Mouse (Mus musculus): ENCODE measurements at regions not wholly inside any gene's neighbourhood (a gene's known extent, or its start where the extent isn't known, plus 50 kb on each side); places are given as distances from the start of the nearest gene placed in this dataset.

- Histone ChIP-seq H3K36me3 (replicated peaks; ENCODE audit: insufficient read depth, low read length) (no peaks in the 10 kb centered on the region), H3K27ac (ENCODE audit: low read depth) (no peak overlapping the region)
- no peak for ATAC-seq
Measured at GRCm38 (mm10) chr11:112303091-112303490, 478.9 kb upstream of the Sox9 start.

GRCm38 (mm10) chr11:112325850-112326249 is 456.2 kb upstream of the Sox9 start:
- Histone ChIP-seq H3K4me2 (ENCODE audit: low read depth, low read length) (no peak overlapping the region), H3K4me3 (ENCODE audit: low read depth, low read length) (no peak overlapping the region), H3K27ac (ENCODE audit: low read depth) (no peak overlapping the region), H3K9ac (replicated peaks) (no peak overlapping the region), H3K36me3 (replicated peaks; ENCODE audit: insufficient read depth, low read length) (no peaks in the 10 kb centered on the region), H3K9me3 (ENCODE audit: low read length) (no peaks in the 10 kb centered on the region), H3K4me1 (ENCODE audit: insufficient read depth) (no peaks in the 10 kb centered on the region), H3K27me3 (ENCODE audit: insufficient read depth, low read length) (no peaks in the 10 kb centered on the region)
- no peak for DNase-seq
- no peak for TF ChIP-seq EP300 (IDR thresholded peaks at IDR 0.05; ENCODE audit: low read depth)
- ATAC-seq = no peak
- 83% methylated on average over 4 of the region's 4 CpGs for WGBS (ENCODE audit: insufficient replicate concordance)

More at GRCm38 (mm10) chr11:112303091-112303490, 478.9 kb upstream of the Sox9 start:
- H3K27me3 ChIP-seq (ENCODE audit: insufficient read depth, low read length) = no peaks in the 10 kb centered on the region
- H3K4me2 ChIP-seq (ENCODE audit: low read depth, low read length) = no peak overlapping the region
- TF ChIP-seq CTCF (IDR thresholded peaks at IDR 0.05; ENCODE audit: low read depth) = no peak
- TF ChIP-seq EP300 (IDR thresholded peaks at IDR 0.05; ENCODE audit: low read depth) = no peak
- no peaks in the 10 kb centered on the region for H3K4me1 ChIP-seq (ENCODE audit: insufficient read depth)
- H3K9me3 ChIP-seq (ENCODE audit: low read length) = no peaks in the 10 kb centered on the region
- DNase-seq = no peak
- no peak overlapping the region for H3K9ac ChIP-seq (replicated peaks)
- H3K4me3 ChIP-seq (ENCODE audit: low read depth, low read length) = no peak overlapping the region
- WGBS (ENCODE audit: insufficient replicate concordance) = 47% methylated on average over 2 of the region's 2 CpGs

GRCm38 (mm10) chr11:112327606-112328005 is 454.4 kb upstream of the Sox9 start:
- H3K27me3 ChIP-seq (ENCODE audit: insufficient read depth, low read length) = no peaks in the 10 kb centered on the region
- H3K9me3 ChIP-seq (ENCODE audit: low read length) = no peaks in the 10 kb centered on the region
- no peak overlapping the region for H3K9ac ChIP-seq (replicated peaks)
- H3K4me2 ChIP-seq (ENCODE audit: low read depth, low read length) = no peak overlapping the region
- TF ChIP-seq CTCF (IDR thresholded peaks at IDR 0.05; ENCODE audit: low read depth) (no peak), EP300 (IDR thresholded peaks at IDR 0.05; ENCODE audit: low read depth) (no peak)
- ATAC-seq (no peak), DNase-seq (no peak)
- no peak overlapping the region for H3K4me3 ChIP-seq (ENCODE audit: low read depth, low read length)
- no peaks in the 10 kb centered on the region for H3K36me3 ChIP-seq (replicated peaks; ENCODE audit: insufficient read depth, low read length)
- 70% methylated on average over 4 of the region's 4 CpGs for WGBS (ENCODE audit: insufficient replicate concordance)
- H3K27ac ChIP-seq (ENCODE audit: low read depth) = no peak overlapping the region
- no peaks in the 10 kb centered on the region for H3K4me1 ChIP-seq (ENCODE audit: insufficient read depth)

GRCm38 (mm10) chr11:112345133-112345532 is 436.9 kb upstream of the Sox9 start:
- Histone ChIP-seq H3K4me2 (ENCODE audit: low read depth, low read length) (no peak overlapping the region), H3K4me3 (ENCODE audit: low read depth, low read length) (no peak overlapping the region), H3K9me3 (ENCODE audit: low read length) (no peaks in the 10 kb centered on the region), H3K27ac (ENCODE audit: low read depth) (no peak overlapping the region), H3K36me3 (replicated peaks; ENCODE audit: insufficient read depth, low read length) (no peaks in the 10 kb centered on the region), H3K9ac (replicated peaks) (no peak overlapping the region), H3K27me3 (ENCODE audit: insufficient read depth, low read length) (no peaks in the 10 kb centered on the region), H3K4me1 (ENCODE audit: insufficient read depth) (no peaks in the 10 kb centered on the region)
- ATAC-seq = no peak
- DNase-seq = no peak
- 33% methylated on average over 6 of the region's 6 CpGs for WGBS (ENCODE audit: insufficient replicate concordance)
- no peak for TF ChIP-seq EP300 (IDR thresholded peaks at IDR 0.05; ENCODE audit: low read depth)
- no peak for TF ChIP-seq CTCF (IDR thresholded peaks at IDR 0.05; ENCODE audit: low read depth)

GRCm38 (mm10) chr11:112345586-112345985 is 436.4 kb upstream of the Sox9 start:
- TF ChIP-seq CTCF (IDR thresholded peaks at IDR 0.05; ENCODE audit: low read depth) (no peak), EP300 (IDR thresholded peaks at IDR 0.05; ENCODE audit: low read depth) (no peak)
- no peaks in the 10 kb centered on the region for H3K9me3 ChIP-seq (ENCODE audit: low read length)
- DNase-seq (no peak), ATAC-seq (no peak)
- no peak overlapping the region for H3K27ac ChIP-seq (ENCODE audit: low read depth)
- H3K9ac ChIP-seq (replicated peaks) = no peak overlapping the region
- no peak overlapping the region for H3K4me2 ChIP-seq (ENCODE audit: low read depth, low read length)
- no peaks in the 10 kb centered on the region for H3K36me3 ChIP-seq (replicated peaks; ENCODE audit: insufficient read depth, low read length)
- WGBS (ENCODE audit: insufficient replicate concordance) = 44% methylated on average over 3 of the region's 3 CpGs
- H3K4me1 ChIP-seq (ENCODE audit: insufficient read depth) = no peaks in the 10 kb centered on the region
- H3K27me3 ChIP-seq (ENCODE audit: insufficient read depth, low read length) = no peaks in the 10 kb centered on the region
- H3K4me3 ChIP-seq (ENCODE audit: low read depth, low read length) = no peak overlapping the region

- Histone ChIP-seq H3K27me3 (ENCODE audit: insufficient read depth, low read length) (no peaks in the 10 kb centered on the region), H3K27ac (ENCODE audit: low read depth) (no peak overlapping the region), H3K9ac (replicated peaks) (no peak overlapping the region), H3K36me3 (replicated peaks; ENCODE audit: insufficient read depth, low read length) (no peaks in the 10 kb centered on the region), H3K4me2 (ENCODE audit: low read depth, low read length) (no peak overlapping the region), H3K4me1 (ENCODE audit: insufficient read depth) (no peaks in the 10 kb centered on the region), H3K9me3 (ENCODE audit: low read length) (no peaks in the 10 kb centered on the region), H3K4me3 (ENCODE audit: low read depth, low read length) (no peak overlapping the region)
- TF ChIP-seq CTCF (IDR thresholded peaks at IDR 0.05; ENCODE audit: low read depth) = no peak
- no peak for TF ChIP-seq EP300 (IDR thresholded peaks at IDR 0.05; ENCODE audit: low read depth)
- DNase-seq (no peak), ATAC-seq (no peak)
- WGBS (ENCODE audit: insufficient replicate concordance) = 83% methylated on average over 3 of the region's 3 CpGs
Measured at GRCm38 (mm10) chr11:112346089-112346488, 435.9 kb upstream of the Sox9 start.

- DNase-seq = no peak
- no peak overlapping the region for H3K4me3 ChIP-seq (ENCODE audit: low read depth, low read length)
- TF ChIP-seq CTCF (IDR thresholded peaks at IDR 0.05; ENCODE audit: low read depth) = no peak
- TF ChIP-seq EP300 (IDR thresholded peaks at IDR 0.05; ENCODE audit: low read depth) = no peak
- WGBS (ENCODE audit: insufficient replicate concordance) = 71% methylated on average over 7 of the region's 7 CpGs
- H3K9ac ChIP-seq (replicated peaks) = no peak overlapping the region
- no peaks in the 10 kb centered on the region for H3K9me3 ChIP-seq (ENCODE audit: low read length)
- no peaks in the 10 kb centered on the region for H3K4me1 ChIP-seq (ENCODE audit: insufficient read depth)
- ATAC-seq = no peak
- no peaks in the 10 kb centered on the region for H3K36me3 ChIP-seq (replicated peaks; ENCODE audit: insufficient read depth, low read length)
- H3K4me2 ChIP-seq (ENCODE audit: low read depth, low read length) = no peak overlapping the region
- H3K27me3 ChIP-seq (ENCODE audit: insufficient read depth, low read length) = no peaks in the 10 kb centered on the region
- H3K27ac ChIP-seq (ENCODE audit: low read depth) = no peak overlapping the region
Measured at GRCm38 (mm10) chr11:112346532-112346931, 435.5 kb upstream of the Sox9 start.
